Mouse (Mus musculus): ENCODE data around the gene Lrrtm3.

- TF ChIP-seq CTCF (IDR thresholded peaks at IDR 0.05; ENCODE audit: extremely low read depth, insufficient read depth, low read length) (no peak), POLR2A (IDR thresholded peaks at IDR 0.05; ENCODE audit: extremely low read depth, insufficient read depth, low read length) (no peak)
Measured at GRCm38 (mm10) chr10:64130397-64131150, 40.5 kb upstream of the Lrrtm3 start.
